Mouse (Mus musculus): Measurements from ENCODE around the gene Aldh3a1. TPM values are rescaled to one million over a fixed set of nuclear protein-coding genes. Genes with fewer than 3 reads are reported as not detected.

Gene Aldh3a1
- polyA plus RNA-seq, 1 experiment from 2014 or later = not detected

DNA sequence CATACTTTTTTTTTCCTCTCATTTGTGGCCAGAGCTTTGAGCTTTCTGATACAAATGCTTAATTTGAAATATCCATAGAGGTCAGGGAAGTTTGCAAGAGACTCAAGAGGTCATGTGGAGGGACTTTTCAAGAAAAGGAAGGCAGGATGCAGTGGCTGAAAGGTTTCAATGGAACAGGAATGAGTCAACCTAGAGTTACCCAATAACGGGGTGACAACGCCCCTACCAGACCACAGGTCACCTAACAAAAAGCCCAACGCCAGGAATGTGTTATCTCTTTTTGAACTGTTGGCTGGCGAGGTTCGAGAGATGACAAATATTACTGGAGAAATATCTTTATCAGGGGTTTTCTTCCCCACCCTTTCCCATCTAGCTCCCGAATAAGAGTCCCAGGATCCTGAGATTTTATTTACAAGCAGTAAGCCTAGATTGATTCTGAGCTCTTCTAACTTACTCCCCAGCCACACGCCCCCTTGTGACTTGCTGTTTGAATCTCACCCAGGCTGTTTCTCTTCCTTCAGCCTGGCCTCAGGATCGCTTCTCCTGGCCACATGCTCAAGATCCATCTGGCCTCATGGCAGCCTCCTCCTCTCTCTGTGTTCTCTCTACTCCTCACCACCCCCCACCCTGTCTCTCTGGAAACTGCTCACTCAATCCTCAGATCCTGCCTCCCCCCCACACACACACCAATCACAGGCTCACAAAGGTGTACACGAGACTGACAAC is 13.0 kb downstream of the Aldh3a1 start:
- H3K4me2 ChIP-seq (ENCODE audit: low read length) = no peak overlapping the region
- H3K4me3 ChIP-seq (replicated peaks; ENCODE audit: low read depth, low read length) = no peak overlapping the region
- H3K27ac ChIP-seq = no peak overlapping the region
- H3K9me3 ChIP-seq (replicated peaks; ENCODE audit: low read length) = no peaks in the 10 kb centered on the region
- no peaks in the 10 kb centered on the region for H3K4me1 ChIP-seq (replicated peaks; ENCODE audit: insufficient read depth, low read length)
- DNase-seq (ENCODE audit: low spot score) (peak; percentile 29), ATAC-seq (replicated peaks; ENCODE audit: low FRiP score, low read depth) (no peak)
- H3K9ac ChIP-seq (ENCODE audit: low read depth, low read length) = no peak overlapping the region
- no peaks in the 10 kb centered on the region for H3K36me3 ChIP-seq (ENCODE audit: insufficient read depth, low read length)
- TF ChIP-seq CTCF (IDR thresholded peaks at IDR 0.05; ENCODE audit: low read depth) = peak; percentile 44; the same call in 1 of the 2 replicates
- 66% methylated on average over 9 of the region's 9 CpGs for WGBS
- H3K27me3 ChIP-seq (ENCODE audit: insufficient read depth, low read length) = no peaks in the 10 kb centered on the region

DNA sequence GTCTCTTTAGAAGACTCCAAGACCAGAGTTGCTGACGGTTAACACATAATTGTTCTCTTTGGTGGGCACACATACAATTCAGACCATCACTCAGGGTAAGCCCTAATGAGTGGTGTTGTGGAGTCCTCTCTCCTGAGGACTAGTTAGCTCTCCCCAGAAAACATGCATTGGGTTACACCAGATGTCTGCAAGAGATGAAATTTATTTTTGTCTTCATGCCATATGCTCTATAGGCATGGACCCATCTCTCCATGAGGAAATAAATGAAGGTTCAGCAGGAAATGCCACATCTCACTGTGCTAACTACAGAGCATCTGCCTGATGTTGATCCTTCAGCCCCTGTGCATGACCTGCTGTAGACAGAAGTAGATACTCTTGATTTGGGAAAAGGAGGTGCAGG is 14.7 kb downstream of the Aldh3a1 start:
- no peak overlapping the region for H3K27ac ChIP-seq
- DNase-seq (ENCODE audit: low spot score) (no peak), ATAC-seq (replicated peaks; ENCODE audit: low FRiP score, low read depth) (no peak)
- no peak overlapping the region for H3K4me3 ChIP-seq (replicated peaks; ENCODE audit: low read depth, low read length)
- H3K9me3 ChIP-seq (replicated peaks; ENCODE audit: low read length) = no peaks in the 10 kb centered on the region
- no peaks in the 10 kb centered on the region for H3K36me3 ChIP-seq (ENCODE audit: insufficient read depth, low read length)
- H3K4me1 ChIP-seq (replicated peaks; ENCODE audit: insufficient read depth, low read length) = no peaks in the 10 kb centered on the region
- H3K4me2 ChIP-seq (ENCODE audit: low read length) = no peak overlapping the region
- H3K9ac ChIP-seq (ENCODE audit: low read depth, low read length) = no peak overlapping the region
- WGBS = 71% methylated on average over 1 of the region's 1 CpGs
- no peaks in the 10 kb centered on the region for H3K27me3 ChIP-seq (ENCODE audit: insufficient read depth, low read length)
- TF ChIP-seq CTCF (IDR thresholded peaks at IDR 0.05; ENCODE audit: low read depth) = no peak

DNA sequence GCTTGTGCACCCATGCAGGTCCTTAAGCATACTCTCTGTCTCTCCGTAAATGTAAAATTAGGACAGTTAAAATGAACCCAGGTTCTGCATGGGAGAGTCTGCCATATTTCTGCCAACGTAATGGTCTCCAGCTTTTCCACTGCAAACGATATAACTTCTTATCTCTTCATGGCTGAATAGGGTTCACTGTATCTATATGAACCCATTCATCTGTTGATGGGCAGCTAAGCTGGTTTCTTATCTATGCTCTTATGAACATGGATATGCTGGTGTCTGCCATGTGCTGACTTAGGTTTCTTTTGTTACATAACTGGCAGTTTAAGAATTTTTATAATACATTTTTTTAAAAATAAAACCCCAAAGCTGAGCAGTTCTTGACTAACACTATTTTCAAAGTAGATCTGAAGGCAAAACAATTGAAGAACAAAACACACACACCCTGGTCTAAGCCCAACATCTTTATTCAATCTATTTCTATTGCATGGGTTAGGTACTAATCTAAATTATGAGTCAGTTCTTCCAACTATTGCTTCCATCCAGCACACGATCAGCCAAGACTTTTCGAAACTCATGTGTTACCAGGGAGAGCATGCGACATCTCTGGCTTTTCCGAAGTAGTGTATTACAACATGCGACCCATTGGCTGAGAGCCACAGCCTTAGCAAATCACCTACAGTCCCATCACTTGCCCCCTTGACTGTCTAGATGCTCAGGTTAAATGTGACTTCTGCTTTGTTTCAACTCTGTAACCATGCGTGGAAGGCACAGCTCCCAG is 15.8 kb downstream of the Aldh3a1 start:
- Histone ChIP-seq H3K4me3 (replicated peaks; ENCODE audit: low read depth, low read length) (no peak overlapping the region), H3K9ac (ENCODE audit: low read depth, low read length) (no peak overlapping the region), H3K9me3 (replicated peaks; ENCODE audit: low read length) (no peaks in the 10 kb centered on the region), H3K36me3 (ENCODE audit: insufficient read depth, low read length) (no peaks in the 10 kb centered on the region), H3K27me3 (ENCODE audit: insufficient read depth, low read length) (no peaks in the 10 kb centered on the region), H3K4me2 (ENCODE audit: low read length) (no peak overlapping the region), H3K27ac (no peak overlapping the region), H3K4me1 (replicated peaks; ENCODE audit: insufficient read depth, low read length) (no peaks in the 10 kb centered on the region)
- DNase-seq (ENCODE audit: low spot score) (no peak), ATAC-seq (replicated peaks; ENCODE audit: low FRiP score, low read depth) (no peak)
- TF ChIP-seq CTCF (IDR thresholded peaks at IDR 0.05; ENCODE audit: low read depth) = no peak
- WGBS = 86% methylated on average over 9 of the region's 9 CpGs

DNA sequence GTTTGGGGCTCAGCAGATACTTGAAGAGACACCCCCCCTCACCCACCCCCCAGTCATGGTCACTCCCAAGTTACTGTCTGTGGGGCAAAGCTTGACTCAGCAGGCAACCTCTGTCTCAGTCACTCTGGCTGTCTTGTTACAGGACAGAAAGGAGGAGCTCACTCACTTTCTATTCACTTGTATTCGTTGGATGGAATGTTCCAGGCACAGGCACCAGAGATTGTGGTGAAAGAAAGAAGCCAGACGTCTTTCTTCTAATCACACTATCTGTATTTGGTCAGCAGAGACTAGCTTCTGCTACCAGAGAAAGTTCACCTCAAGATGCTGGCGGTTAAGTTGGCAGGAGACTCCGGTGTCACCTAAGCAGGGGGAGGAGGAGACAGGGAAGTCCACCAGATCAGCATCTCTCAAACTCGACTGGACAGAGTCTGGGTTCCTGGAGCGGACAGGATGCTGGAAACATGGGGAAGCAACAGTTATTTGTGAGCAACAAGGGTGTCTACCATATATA is 17.0 kb downstream of the Aldh3a1 start:
- no peak for TF ChIP-seq CTCF (IDR thresholded peaks at IDR 0.05; ENCODE audit: low read depth)
- no peaks in the 10 kb centered on the region for H3K4me1 ChIP-seq (replicated peaks; ENCODE audit: insufficient read depth, low read length)
- no peak overlapping the region for H3K4me3 ChIP-seq (replicated peaks; ENCODE audit: low read depth, low read length)
- H3K36me3 ChIP-seq (ENCODE audit: insufficient read depth, low read length) = no peaks in the 10 kb centered on the region
- no peak overlapping the region for H3K27ac ChIP-seq
- H3K9me3 ChIP-seq (replicated peaks; ENCODE audit: low read length) = no peaks in the 10 kb centered on the region
- no peak overlapping the region for H3K4me2 ChIP-seq (ENCODE audit: low read length)
- DNase-seq (ENCODE audit: low spot score) (no peak), ATAC-seq (replicated peaks; ENCODE audit: low FRiP score, low read depth) (no peak)
- H3K9ac ChIP-seq (ENCODE audit: low read depth, low read length) = no peak overlapping the region
- 70% methylated on average over 6 of the region's 6 CpGs for WGBS
- H3K27me3 ChIP-seq (ENCODE audit: insufficient read depth, low read length) = no peaks in the 10 kb centered on the region

DNA sequence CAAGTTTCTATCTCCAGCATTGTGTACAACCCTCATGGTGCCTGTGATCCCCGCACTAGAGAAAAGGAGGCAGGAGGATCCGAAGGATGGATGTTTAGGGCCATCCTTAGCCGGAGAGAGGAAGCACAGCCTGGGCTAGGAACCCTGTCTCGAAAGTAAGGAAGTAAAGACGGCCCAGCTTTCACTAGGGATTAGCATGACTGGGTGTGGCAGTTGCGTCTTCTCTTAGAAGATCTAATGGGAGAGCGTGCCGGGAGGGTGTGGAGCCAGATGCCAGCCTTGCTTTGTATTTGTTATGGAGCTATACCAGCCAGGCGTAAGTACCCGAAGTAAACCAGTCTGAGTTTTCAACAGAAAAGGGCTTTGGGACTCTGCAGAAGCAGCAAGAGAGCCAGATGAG is 17.6 kb downstream of the Aldh3a1 start:
- H3K4me2 ChIP-seq (ENCODE audit: low read length) = no peak overlapping the region
- no peak overlapping the region for H3K27ac ChIP-seq
- H3K9ac ChIP-seq (ENCODE audit: low read depth, low read length) = no peak overlapping the region
- no peak for TF ChIP-seq CTCF (IDR thresholded peaks at IDR 0.05; ENCODE audit: low read depth)
- H3K36me3 ChIP-seq (ENCODE audit: insufficient read depth, low read length) = no peaks in the 10 kb centered on the region
- ATAC-seq (replicated peaks; ENCODE audit: low FRiP score, low read depth) (no peak), DNase-seq (ENCODE audit: low spot score) (no peak)
- no peaks in the 10 kb centered on the region for H3K4me1 ChIP-seq (replicated peaks; ENCODE audit: insufficient read depth, low read length)
- H3K27me3 ChIP-seq (ENCODE audit: insufficient read depth, low read length) = no peaks in the 10 kb centered on the region
- H3K9me3 ChIP-seq (replicated peaks; ENCODE audit: low read length) = no peaks in the 10 kb centered on the region
- H3K4me3 ChIP-seq (replicated peaks; ENCODE audit: low read depth, low read length) = no peak overlapping the region
- WGBS = 88% methylated on average over 10 of the region's 10 CpGs

DNA sequence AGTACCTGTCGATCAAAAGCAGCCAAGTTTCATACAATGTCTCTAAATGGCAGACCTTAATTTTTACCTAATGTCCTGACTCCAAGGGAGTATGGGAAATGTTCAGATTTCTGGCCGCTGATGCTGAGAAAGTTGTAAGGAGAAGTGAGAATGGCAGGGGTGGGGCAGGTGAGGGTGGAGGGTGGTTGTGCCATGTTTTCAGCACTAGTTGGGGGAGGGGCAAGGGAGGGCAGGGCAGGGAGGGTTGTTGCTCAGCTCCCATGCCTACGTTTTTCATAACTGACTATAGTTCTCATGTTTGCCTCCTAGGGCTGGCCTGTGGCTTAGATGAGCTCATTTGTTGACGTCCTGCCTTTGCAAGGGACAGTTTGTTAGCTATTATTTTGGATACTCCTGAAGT is 18.2 kb downstream of the Aldh3a1 start:
- H3K9ac ChIP-seq (ENCODE audit: low read depth, low read length) = no peak overlapping the region
- no peaks in the 10 kb centered on the region for H3K4me1 ChIP-seq (replicated peaks; ENCODE audit: insufficient read depth, low read length)
- ATAC-seq (replicated peaks; ENCODE audit: low FRiP score, low read depth) = no peak
- H3K36me3 ChIP-seq (ENCODE audit: insufficient read depth, low read length) = no peaks in the 10 kb centered on the region
- H3K4me2 ChIP-seq (ENCODE audit: low read length) = no peak overlapping the region
- H3K4me3 ChIP-seq (replicated peaks; ENCODE audit: low read depth, low read length) = no peak overlapping the region
- no peak for TF ChIP-seq CTCF (IDR thresholded peaks at IDR 0.05; ENCODE audit: low read depth)
- WGBS = 84% methylated on average over 4 of the region's 4 CpGs
- no peak overlapping the region for H3K27ac ChIP-seq
- no peaks in the 10 kb centered on the region for H3K27me3 ChIP-seq (ENCODE audit: insufficient read depth, low read length)
- no peak for DNase-seq (ENCODE audit: low spot score)
- H3K9me3 ChIP-seq (replicated peaks; ENCODE audit: low read length) = no peaks in the 10 kb centered on the region
